Mouse (Mus musculus): ENCODE results near the gene Heatr9. TPM values are rescaled to one million over a fixed set of nuclear protein-coding genes. Genes with fewer than 3 reads are reported as not detected.

Heatr9 gene
- polyA plus RNA-seq, 1 experiment: not detected

GRCm38 (mm10) chr11:83491488-83491887 lies 30.5 kb downstream of the Heatr9 start:
- no peaks in the 10 kb centered on the region for H3K27me3 ChIP-seq (ENCODE audit: control insufficient read depth, insufficient read depth, low read length, poor library complexity, severe bottlenecking)
- peaks cover 2% of the 10 kb centered on the region for H3K4me1 ChIP-seq (ENCODE audit: control insufficient read depth, insufficient read depth, low read length)
- H3K27ac ChIP-seq (ENCODE audit: insufficient read depth, low read length): no peak overlapping the region
- H3K4me3 ChIP-seq (ENCODE audit: low read depth, low read length): no peak overlapping the region
- H3K9ac ChIP-seq (ENCODE audit: low read depth, poor library complexity, severe bottlenecking): no peak overlapping the region
- TF ChIP-seq EP300 (IDR thresholded peaks at IDR 0.05; ENCODE audit: insufficient read depth, low read depth, low read length): no peak
- TF ChIP-seq CTCF (IDR thresholded peaks at IDR 0.05; ENCODE audit: low read depth, low read length): no peak
- no peak for TF ChIP-seq POLR2A (IDR thresholded peaks at IDR 0.05; ENCODE audit: insufficient read depth, low read length)
- peaks cover 43% of the 10 kb centered on the region for H3K36me3 ChIP-seq (ENCODE audit: control insufficient read depth, insufficient read depth, low read length, poor library complexity, severe bottlenecking)
- H3K9me3 ChIP-seq (replicated peaks; ENCODE audit: control insufficient read depth, insufficient read depth, low read length, poor library complexity, severe bottlenecking): no peaks in the 10 kb centered on the region

- Histone ChIP-seq H3K27ac (ENCODE audit: insufficient read depth, low read length) (peak overlapping the region; percentile 6; the same call in 1 of the 2 replicates), H3K9me3 (replicated peaks; ENCODE audit: control insufficient read depth, insufficient read depth, low read length, poor library complexity, severe bottlenecking) (no peaks in the 10 kb centered on the region), H3K9ac (ENCODE audit: low read depth, poor library complexity, severe bottlenecking) (peak overlapping the region; percentile 98), H3K4me3 (ENCODE audit: low read depth, low read length) (peak overlapping the region; percentile 96), H3K27me3 (ENCODE audit: control insufficient read depth, insufficient read depth, low read length, poor library complexity, severe bottlenecking) (no peaks in the 10 kb centered on the region), H3K36me3 (ENCODE audit: control insufficient read depth, insufficient read depth, low read length, poor library complexity, severe bottlenecking) (peaks cover 29% of the 10 kb centered on the region), H3K4me1 (ENCODE audit: control insufficient read depth, insufficient read depth, low read length) (no peaks in the 10 kb centered on the region)
- TF ChIP-seq POLR2A (IDR thresholded peaks at IDR 0.05; ENCODE audit: insufficient read depth, low read length) (no peak), EP300 (IDR thresholded peaks at IDR 0.05; ENCODE audit: insufficient read depth, low read depth, low read length) (no peak), CTCF (IDR thresholded peaks at IDR 0.05; ENCODE audit: low read depth, low read length) (no peak)
Observed at GRCm38 (mm10) chr11:83473235-83474016, 48.5 kb downstream of the Heatr9 start.

DNA sequence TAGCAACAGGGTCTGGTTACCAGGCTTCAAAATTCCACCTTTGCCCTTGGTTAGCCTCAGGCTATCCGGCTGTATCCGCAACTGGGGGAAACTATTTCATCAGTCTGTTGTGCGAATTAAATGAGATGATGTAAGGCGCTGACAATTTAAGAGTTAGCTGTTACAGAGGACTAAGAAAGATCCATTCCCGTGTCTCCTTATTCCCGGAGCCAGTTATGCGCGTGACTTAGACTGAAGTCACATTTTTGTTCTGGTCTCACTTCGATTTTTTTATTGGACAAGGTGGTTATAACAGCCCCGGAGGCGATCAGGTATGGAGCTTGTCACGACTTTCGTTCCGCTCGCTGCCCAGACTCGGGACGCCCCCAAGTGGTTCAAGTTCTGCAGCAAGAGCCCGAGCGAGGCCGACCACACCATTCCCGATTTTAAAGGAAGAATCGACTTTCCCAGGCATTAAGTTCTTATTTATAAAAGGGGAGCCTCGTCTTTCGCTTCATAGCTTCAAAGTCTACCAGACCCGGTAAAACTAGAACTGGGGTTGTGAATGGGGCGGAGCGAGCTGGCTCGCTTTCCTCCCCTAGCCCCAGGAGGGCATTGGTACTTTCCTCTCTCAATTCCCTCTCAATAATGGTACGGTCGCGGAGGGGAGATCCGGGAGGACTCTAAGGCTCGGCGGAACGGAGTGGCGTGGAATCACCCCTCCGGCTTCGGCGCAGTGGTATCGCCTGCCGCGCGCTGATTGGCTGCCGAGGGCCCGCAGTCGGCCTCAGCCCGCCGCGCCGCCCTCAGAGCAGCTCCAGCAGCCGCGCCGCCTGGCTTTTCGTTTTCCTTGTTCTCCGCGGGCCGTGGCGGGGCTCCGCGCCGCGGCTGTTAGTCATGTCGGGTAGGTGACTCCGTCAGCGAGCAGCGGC lies 49.4 kb downstream of the Heatr9 start, which contains the start of gene Taf15:
Gene Taf15 (plus strand): TSS at position 763 of the 911 bp plus-strand sequence.
- peak within 1 kb of the TSS; percentile 89 for H3K27ac ChIP-seq (ENCODE audit: insufficient read depth, low read length)
- no peaks in the 10 kb centered on the region for H3K9me3 ChIP-seq (replicated peaks; ENCODE audit: control insufficient read depth, insufficient read depth, low read length, poor library complexity, severe bottlenecking)
- TF ChIP-seq CTCF (IDR thresholded peaks at IDR 0.05; ENCODE audit: low read depth, low read length) (peak; percentile 63), POLR2A (IDR thresholded peaks at IDR 0.05; ENCODE audit: insufficient read depth, low read length) (peak; percentile 48), EP300 (IDR thresholded peaks at IDR 0.05; ENCODE audit: insufficient read depth, low read depth, low read length) (no peak)
- no peaks in the 10 kb centered on the region for H3K27me3 ChIP-seq (ENCODE audit: control insufficient read depth, insufficient read depth, low read length, poor library complexity, severe bottlenecking)
- peak within 1 kb of the TSS; percentile 96 for H3K4me3 ChIP-seq (ENCODE audit: low read depth, low read length)
- no peaks in the 10 kb centered on the region for H3K4me1 ChIP-seq (ENCODE audit: control insufficient read depth, insufficient read depth, low read length)
- H3K36me3 ChIP-seq (ENCODE audit: control insufficient read depth, insufficient read depth, low read length, poor library complexity, severe bottlenecking): peaks cover 23% of the 10 kb centered on the region
- H3K9ac ChIP-seq (ENCODE audit: low read depth, poor library complexity, severe bottlenecking): peak within 1 kb of the TSS; percentile 98

DNA sequence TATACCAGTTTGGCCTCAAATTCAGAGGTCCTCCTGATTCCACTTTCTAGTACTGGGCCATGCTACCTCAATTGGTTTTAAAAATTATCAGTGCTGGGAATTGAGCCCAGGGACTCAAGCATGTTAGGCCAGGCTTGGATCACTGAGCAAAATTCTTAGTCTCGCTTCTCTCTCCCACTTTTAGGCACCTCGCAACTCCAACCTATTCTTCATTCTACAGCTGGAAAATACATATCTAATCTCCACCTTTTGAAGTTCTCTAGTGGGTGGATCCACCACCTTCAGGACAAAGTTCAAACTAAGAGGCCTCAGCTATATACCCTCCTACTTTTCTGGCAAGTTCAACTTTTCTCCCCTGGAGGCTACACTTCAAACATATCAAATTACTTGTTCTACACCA lies 50.2 kb downstream of the Heatr9 start:
- Histone ChIP-seq H3K9ac (ENCODE audit: low read depth, poor library complexity, severe bottlenecking) (peak overlapping the region; percentile 98), H3K27me3 (ENCODE audit: control insufficient read depth, insufficient read depth, low read length, poor library complexity, severe bottlenecking) (no peaks in the 10 kb centered on the region), H3K4me3 (ENCODE audit: low read depth, low read length) (0 out of 2 replicates have a peak overlapping the region, but pooled peaks have one; percentile 66), H3K4me1 (ENCODE audit: control insufficient read depth, insufficient read depth, low read length) (no peaks in the 10 kb centered on the region), H3K9me3 (replicated peaks; ENCODE audit: control insufficient read depth, insufficient read depth, low read length, poor library complexity, severe bottlenecking) (no peaks in the 10 kb centered on the region), H3K36me3 (ENCODE audit: control insufficient read depth, insufficient read depth, low read length, poor library complexity, severe bottlenecking) (peaks cover 19% of the 10 kb centered on the region), H3K27ac (ENCODE audit: insufficient read depth, low read length) (peak overlapping the region; percentile 89)
- no peak for TF ChIP-seq POLR2A (IDR thresholded peaks at IDR 0.05; ENCODE audit: insufficient read depth, low read length)
- TF ChIP-seq CTCF (IDR thresholded peaks at IDR 0.05; ENCODE audit: low read depth, low read length): no peak
- no peak for TF ChIP-seq EP300 (IDR thresholded peaks at IDR 0.05; ENCODE audit: insufficient read depth, low read depth, low read length)

- Histone ChIP-seq H3K36me3 (ENCODE audit: control insufficient read depth, insufficient read depth, low read length, poor library complexity, severe bottlenecking) (no peaks in the 10 kb centered on the region), H3K4me1 (ENCODE audit: control insufficient read depth, insufficient read depth, low read length) (peaks cover 2% of the 10 kb centered on the region), H3K27me3 (ENCODE audit: control insufficient read depth, insufficient read depth, low read length, poor library complexity, severe bottlenecking) (peaks cover 3% of the 10 kb centered on the region; the same call in 1 of the 2 replicates), H3K4me3 (ENCODE audit: low read depth, low read length) (no peak overlapping the region), H3K27ac (ENCODE audit: insufficient read depth, low read length) (no peak overlapping the region), H3K9ac (ENCODE audit: low read depth, poor library complexity, severe bottlenecking) (no peak overlapping the region), H3K9me3 (replicated peaks; ENCODE audit: control insufficient read depth, insufficient read depth, low read length, poor library complexity, severe bottlenecking) (no peaks in the 10 kb centered on the region)
- TF ChIP-seq EP300 (IDR thresholded peaks at IDR 0.05; ENCODE audit: insufficient read depth, low read depth, low read length) (no peak), POLR2A (IDR thresholded peaks at IDR 0.05; ENCODE audit: insufficient read depth, low read length) (no peak), CTCF (IDR thresholded peaks at IDR 0.05; ENCODE audit: low read depth, low read length) (no peak)
Observed at GRCm38 (mm10) chr11:83468765-83469164, 53.2 kb downstream of the Heatr9 start.
